Mouse (Mus musculus) G1E (cell line): ENCODE measurements around the gene Olfr318.

ENCODE experiments used
- CTCF ChIP-seq: IDR thresholded peaks from 2 replicates; pipeline ENCODE4 v1.5.1; 2012; ENCODE audit warnings: low read depth, low read length, inconsistent platforms, mixed read lengths
- GATA1 ChIP-seq: IDR thresholded peaks from 2 replicates; pipeline ENCODE4 v1.6.1; 2012; ENCODE audit warnings: borderline replicate concordance, low read length, inconsistent platforms, mixed read lengths
- GATA2 ChIP-seq: IDR thresholded peaks from 2 replicates; pipeline ENCODE4 v1.6.1; 2012; ENCODE audit warnings: low read depth, low read length, inconsistent platforms, borderline replicate concordance
- POLR2AphosphoS5 ChIP-seq: IDR thresholded peaks from 2 replicates; pipeline ENCODE4 v1.6.1; 2012; ENCODE audit warnings: low read depth, low read length, inconsistent platforms; ENCODE audit not compliant: insufficient replicate concordance
- TAL1 ChIP-seq: conservative IDR thresholded peaks from 2 replicates; pipeline ENCODE4 v1.6.1; 2012; ENCODE audit warnings: low read depth, low read length, inconsistent platforms, mixed read lengths

GRCm38 (mm10) chr11:58698862-58699261, 25.0 kb downstream of the Olfr318 start, which contains the start of gene Olfr319:
- TF ChIP-seq CTCF (no peak), TAL1 (no peak), POLR2AphosphoS5 (no peak), GATA1 (no peak), GATA2 (no peak)
